18 mouse cellular contexts compared by ENCODE assay signal in the genomic region with DNA sequence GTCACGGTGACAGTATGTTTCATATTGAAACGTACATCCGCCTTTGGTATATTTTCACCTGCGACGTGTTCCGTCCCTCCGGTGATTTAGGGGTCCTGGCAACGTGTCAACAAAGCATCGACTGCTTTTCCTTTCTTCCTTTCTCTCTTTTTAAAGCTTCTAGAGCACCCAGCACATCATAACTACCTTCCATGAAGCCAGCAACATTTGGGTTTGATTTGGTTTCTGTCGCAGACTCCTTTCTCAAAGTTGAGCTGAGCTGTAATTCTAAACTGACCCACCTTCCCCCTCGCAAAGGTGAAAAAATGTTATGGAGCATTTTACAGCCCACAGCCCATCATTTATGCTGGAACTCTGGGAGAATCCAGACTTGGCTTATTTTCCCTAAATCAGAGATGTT.
A peak's percentile ranks its signal among the peaks of the same experiment; 100 is the strongest.
DNase-seq lines count a peak whose midpoint lies in the region; ATAC-seq lines count a peak whose summit lies in the region.
"Had no signal": no experiment of that assay in that cellular context is flagged by ENCODE, and none has a peak within 500 bp of the region (broad histone marks: within the 10 kb centered on the region; RNA-seq: fewer than 3 reads in every experiment).

No protein-coding gene starts in this region.

- DNase-seq in embryonic facial prominence, embryonic 10.5 days (ENCODE audit: low spot score), result no peak
- no peak for DNase-seq in embryonic facial prominence, embryonic 14.5 days (ENCODE audit: low spot score)
- DNase-seq in yolk sac, embryonic 10.5 days (ENCODE audit: low spot score), result no peak
- DNase-seq in T-cell, adult 2 months (ENCODE audit: low spot score), result no peak
- DNase-seq in layer of hippocampus, adult 11-12 months (ENCODE audit: low spot score), result no peak
- DNase-seq in urinary bladder, postnatal 10 days (ENCODE audit: low spot score), result no peak
- DNase-seq: cerebellum, adult 18-20 months; cerebellum, adult 9-11 months; cerebellum, postnatal 36 days; heart, postnatal 10 days had no signal

- H3K4me3 ChIP-seq in brown adipose tissue, adult 24 weeks (ENCODE audit: insufficient read depth, low read depth, low read length), result 0 out of 2 replicates have a peak overlapping the region, but pooled peaks have one; percentile 54
- no peak overlapping the region for H3K4me3 ChIP-seq in embryonic facial prominence, embryonic 10.5 days
- no peak overlapping the region for H3K4me3 ChIP-seq in embryonic facial prominence, embryonic 14.5 days (ENCODE audit: low read depth, low read length)
- H3K4me3 ChIP-seq in limb, embryonic 12.5 days (replicated peaks), result no peak overlapping the region
- H3K4me3 ChIP-seq: heart, adult 2 months had no signal

- H3K4me1 ChIP-seq in brown adipose tissue, adult 24 weeks (ENCODE audit: control insufficient read depth, insufficient read depth, insufficient read length, low read length), result peaks cover 12% of the 10 kb centered on the region
- peaks cover 72% of the 10 kb centered on the region for H3K4me1 ChIP-seq in embryonic facial prominence, embryonic 10.5 days
- peaks cover 30% of the 10 kb centered on the region for H3K4me1 ChIP-seq in embryonic facial prominence, embryonic 14.5 days (ENCODE audit: control insufficient read depth, insufficient read depth, low read length)
- H3K4me1 ChIP-seq in limb, embryonic 12.5 days (replicated peaks), result peaks cover 56% of the 10 kb centered on the region

- H3K36me3 ChIP-seq in embryonic facial prominence, embryonic 10.5 days (replicated peaks), result no peaks in the 10 kb centered on the region
- no peaks in the 10 kb centered on the region for H3K36me3 ChIP-seq in embryonic facial prominence, embryonic 14.5 days (ENCODE audit: control insufficient read depth, insufficient read depth, low read length)
- no peaks in the 10 kb centered on the region for H3K36me3 ChIP-seq in limb, embryonic 12.5 days
- H3K36me3 ChIP-seq: G1E; intestine, embryonic 15.5 days had no signal

- no peak for ATAC-seq in embryonic facial prominence, embryonic 14.5 days (ENCODE audit: low read depth)
- no peak; the same call in 1 of the 2 replicates for ATAC-seq in limb, embryonic 12.5 days (ENCODE audit: insufficient number of reproducible peaks, insufficient read depth, low FRiP score, low TSS enrichment, low read depth)
- ATAC-seq: CD4-positive, CD25-positive, alpha-beta regulatory T cell, adult 4 months; forebrain, embryonic 14.5 days; intestine, embryonic 15.5 days had no signal

- no peak overlapping the region for H3K9ac ChIP-seq in embryonic facial prominence, embryonic 14.5 days (ENCODE audit: low read depth, low read length)
- no peak overlapping the region for H3K9ac ChIP-seq in limb, embryonic 12.5 days (replicated peaks)
- H3K9ac ChIP-seq: hindbrain, embryonic 14.5 days; intestine, embryonic 15.5 days had no signal

- no peaks in the 10 kb centered on the region for H3K9me3 ChIP-seq in embryonic facial prominence, embryonic 10.5 days
- no peaks in the 10 kb centered on the region for H3K9me3 ChIP-seq in embryonic facial prominence, embryonic 14.5 days (ENCODE audit: control insufficient read depth, low read length)
- no peaks in the 10 kb centered on the region for H3K9me3 ChIP-seq in limb, embryonic 12.5 days
- H3K9me3 ChIP-seq: intestine, embryonic 15.5 days had no signal

- H3K27ac ChIP-seq in brown adipose tissue, adult 24 weeks (replicated peaks; ENCODE audit: low read depth, low read length), result no peak overlapping the region
- H3K27ac ChIP-seq in embryonic facial prominence, embryonic 10.5 days (replicated peaks), result 0 out of 2 replicates have a peak overlapping the region, but pooled peaks have one; percentile 44
- no peak overlapping the region for H3K27ac ChIP-seq in embryonic facial prominence, embryonic 14.5 days (replicated peaks; ENCODE audit: low read depth, low read length)
- peak overlapping the region; percentile 81 for H3K27ac ChIP-seq in limb, embryonic 12.5 days
- H3K27ac ChIP-seq: hindbrain, embryonic 14.5 days; intestine, embryonic 15.5 days had no signal

- peaks cover 85% of the 10 kb centered on the region for H3K27me3 ChIP-seq in embryonic facial prominence, embryonic 10.5 days (replicated peaks; ENCODE audit: low read depth, poor library complexity, severe bottlenecking)
- peaks cover 4% of the 10 kb centered on the region; the same call in 1 of the 2 replicates for H3K27me3 ChIP-seq in embryonic facial prominence, embryonic 14.5 days (replicated peaks; ENCODE audit: control insufficient read depth, insufficient read depth, low read length)
- peaks cover 26% of the 10 kb centered on the region for H3K27me3 ChIP-seq in limb, embryonic 12.5 days
- H3K27me3 ChIP-seq: intestine, embryonic 15.5 days had no signal

- peak overlapping the region; percentile 52 for H3K4me2 ChIP-seq in embryonic facial prominence, embryonic 14.5 days (ENCODE audit: low read depth, low read length)
- H3K4me2 ChIP-seq in limb, embryonic 12.5 days, result peak overlapping the region; percentile 54
- H3K4me2 ChIP-seq: hindbrain, embryonic 14.5 days had no signal

- WGBS in embryonic facial prominence, embryonic 10.5 days, result 57% methylated on average over 11 of the region's 11 CpGs
- WGBS in embryonic facial prominence, embryonic 14.5 days, result 32% methylated on average over 11 of the region's 11 CpGs
- WGBS in limb, embryonic 12.5 days, result 28% methylated on average over 11 of the region's 11 CpGs

Comparison
In these comparisons a context has a peak if more than half of its experiments do, and no peak if none do; other contexts are left out.
1. H3K27ac ChIP-seq: peak in embryonic facial prominence, embryonic 10.5 days (single experiment) and limb, embryonic 12.5 days (single experiment); none in brown adipose tissue, adult 24 weeks (single experiment) and embryonic facial prominence, embryonic 14.5 days (single experiment).